Mouse (Mus musculus): ENCODE measurements around the gene Ankrd26.
"Not testable (repeated sequence)": the region's sequence is repeated elsewhere in the genome, so short reads cannot be mapped to it uniquely, and the experiment has no call there.

- TF ChIP-seq CTCF (IDR thresholded peaks at IDR 0.05; ENCODE audit: control insufficient read depth, insufficient read depth, insufficient replicate concordance, low read depth, low read length); POLR2A (IDR thresholded peaks at IDR 0.05; ENCODE audit: control insufficient read depth, low read depth, low read length): not testable (repeated sequence)
These were observed 24.8 kb downstream of the Ankrd26 start for GRCm38 (mm10) chr6:118537201-118537600.
